Mouse (Mus musculus) testis, postnatal 10 days (tissue): ENCODE data around the gene Scrn3.

Experiments used
- DNase-seq: peaks from one replicate; pipeline ENCODE4 v3.0.0; 2021; ENCODE audit warnings: low spot score

Scrn3 gene

DNA sequence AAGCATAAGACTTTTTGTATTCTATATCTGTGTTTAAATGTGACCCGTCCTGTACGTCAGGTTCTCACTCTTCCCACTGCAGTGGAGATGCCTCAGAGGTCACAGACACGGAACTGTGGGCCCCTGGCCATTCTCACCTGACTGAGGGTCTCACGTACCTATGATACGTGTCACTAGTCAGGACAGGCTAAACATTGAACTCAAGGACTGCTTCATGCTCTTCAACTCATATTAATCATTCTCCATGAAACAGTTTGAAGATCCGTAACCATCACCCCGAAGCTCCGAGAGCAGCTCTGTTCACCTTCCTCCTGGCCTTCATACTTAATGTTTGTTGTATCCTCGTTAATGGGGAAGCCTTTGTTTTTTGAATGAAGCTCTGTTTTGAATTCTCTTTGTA, 5.0 kb downstream of the Scrn3 start:
- DNase-seq = no peak

DNA sequence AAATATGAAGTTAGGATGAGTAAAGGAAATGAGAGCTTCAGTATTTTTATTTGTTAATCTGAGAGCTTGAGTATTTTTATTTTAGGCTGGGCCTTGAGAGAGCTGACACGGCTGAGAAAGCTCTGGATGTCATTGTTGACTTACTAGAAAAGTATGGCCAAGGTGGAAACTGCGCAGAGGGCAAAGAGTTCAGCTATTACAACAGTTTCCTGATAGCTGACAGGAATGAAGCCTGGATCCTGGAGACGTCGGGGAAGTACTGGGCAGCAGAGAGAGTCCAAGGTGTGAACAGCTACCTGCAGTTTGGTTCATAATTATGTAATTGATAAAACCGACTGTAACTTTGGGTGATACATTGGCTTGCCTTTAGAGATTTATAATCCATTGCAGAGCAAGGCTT, 6.8 kb downstream of the Scrn3 start:
- DNase-seq = no peak

DNA sequence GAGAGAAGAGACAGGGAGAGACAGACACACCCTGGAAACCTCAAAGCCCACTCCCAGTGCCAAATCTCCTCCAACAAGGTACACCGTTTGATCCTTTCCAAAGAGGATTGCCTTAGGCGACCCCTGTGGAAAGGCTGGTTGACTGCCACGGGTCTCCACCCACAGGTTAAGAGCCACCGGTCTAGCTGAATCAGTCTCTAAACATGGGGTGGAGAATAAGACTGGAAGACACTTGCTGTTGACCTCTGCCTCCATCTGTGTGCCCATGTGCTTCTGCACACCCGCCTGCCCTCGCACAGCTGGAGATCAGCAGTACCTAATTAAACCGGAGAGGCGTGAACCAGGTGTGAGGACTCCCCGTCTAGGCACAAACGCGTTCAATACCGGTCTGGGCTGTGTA, 10.6 kb downstream of the Scrn3 start:
- no peak for DNase-seq

DNA sequence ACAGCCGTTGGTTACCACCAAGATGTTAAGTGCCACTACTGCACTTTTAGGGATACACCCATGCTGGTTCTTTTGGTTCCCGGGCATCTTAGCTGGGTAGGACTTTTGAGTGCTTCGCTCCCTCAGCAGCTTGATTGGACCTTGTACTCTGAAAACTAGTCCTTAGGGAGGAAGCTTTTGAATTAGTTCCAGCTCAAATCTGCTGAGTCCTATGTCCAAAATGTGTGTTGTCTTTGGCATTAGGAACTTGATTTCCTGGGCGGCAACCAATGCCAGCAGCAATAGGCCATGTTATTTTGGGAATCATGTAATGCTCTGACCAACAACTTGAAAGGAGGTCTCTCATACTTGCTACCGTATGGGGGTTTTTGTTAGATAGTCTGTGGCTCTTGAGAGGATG, 13.5 kb downstream of the Scrn3 start:
- no peak for DNase-seq

DNA sequence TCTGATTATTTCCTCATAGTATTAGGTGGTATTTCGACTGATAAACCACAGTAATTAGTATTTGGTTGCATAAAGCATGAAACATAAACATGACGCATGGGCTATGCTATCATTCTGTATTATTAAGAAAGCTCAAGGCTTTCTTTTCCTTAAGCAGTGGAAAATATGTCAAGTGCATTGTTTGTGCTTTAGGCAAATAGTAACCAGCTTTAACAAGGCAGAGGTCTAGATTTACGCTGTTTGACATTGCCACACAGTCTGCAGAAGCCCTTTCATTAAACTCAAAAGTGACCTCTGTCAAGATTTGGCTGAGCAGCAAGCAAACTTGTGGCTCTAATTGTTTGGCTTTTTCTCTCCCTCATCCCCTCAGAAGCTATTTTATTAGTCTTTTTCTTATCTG, 23.5 kb downstream of the Scrn3 start:
- no peak for DNase-seq

DNA sequence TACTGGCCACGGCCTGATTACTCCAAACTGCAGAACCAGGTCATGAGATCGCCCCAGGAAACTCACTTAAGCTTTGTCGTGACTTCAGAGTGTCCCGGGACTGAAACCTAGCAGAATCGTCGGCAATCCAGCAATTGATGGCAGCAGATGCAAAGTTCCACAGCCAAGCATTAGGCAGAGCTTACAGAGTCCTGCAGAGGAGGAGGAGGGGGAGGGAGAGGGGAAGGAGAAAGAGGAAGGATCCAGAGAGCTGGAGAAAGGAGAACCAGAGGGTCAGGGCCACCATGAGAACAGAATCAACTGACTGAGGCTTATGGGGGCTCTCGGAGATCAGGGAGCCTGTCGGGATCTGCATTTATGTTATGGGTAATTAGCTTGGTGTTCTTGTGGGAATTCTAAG, 26.0 kb downstream of the Scrn3 start:
- DNase-seq = no peak

DNA sequence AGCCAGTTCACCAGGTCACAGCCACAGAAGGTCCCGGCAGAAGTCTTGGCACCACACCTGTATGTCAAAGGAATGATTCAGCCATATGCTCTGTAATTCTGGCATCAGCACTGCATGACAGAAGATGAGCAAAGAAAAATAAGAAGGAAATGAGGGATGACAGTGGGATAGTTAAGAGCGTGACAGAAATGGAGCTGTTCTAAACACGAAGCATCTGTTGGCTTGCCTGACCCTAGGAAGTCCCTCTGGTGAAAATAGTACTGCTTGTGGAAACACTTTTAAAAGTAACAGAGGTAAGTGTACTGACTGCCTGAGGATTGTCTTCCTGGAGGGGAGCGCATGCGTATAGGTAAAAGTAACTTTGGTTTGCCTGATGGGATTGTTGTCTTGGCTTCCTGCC, 31.3 kb downstream of the Scrn3 start:
- DNase-seq = no peak

DNA sequence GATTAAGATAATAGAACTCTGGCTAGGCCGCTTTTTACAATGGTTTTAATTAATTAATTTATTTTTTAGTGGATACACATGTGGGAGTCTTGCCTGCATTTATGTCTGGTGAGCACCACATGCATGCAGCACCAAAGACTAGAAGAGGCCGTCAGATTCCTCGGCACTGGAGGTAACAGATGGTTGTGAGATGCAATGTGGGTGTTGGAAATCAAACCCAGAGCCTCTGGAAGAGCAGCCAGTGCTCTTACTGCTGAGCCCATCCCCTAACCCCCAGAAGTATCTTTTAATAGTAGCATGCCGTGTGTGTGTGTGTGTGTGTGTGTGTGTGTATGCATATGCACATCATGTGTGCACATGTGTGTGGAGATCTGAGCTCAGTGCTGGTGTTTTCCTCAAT, 32.8 kb downstream of the Scrn3 start:
- no peak for DNase-seq

DNA sequence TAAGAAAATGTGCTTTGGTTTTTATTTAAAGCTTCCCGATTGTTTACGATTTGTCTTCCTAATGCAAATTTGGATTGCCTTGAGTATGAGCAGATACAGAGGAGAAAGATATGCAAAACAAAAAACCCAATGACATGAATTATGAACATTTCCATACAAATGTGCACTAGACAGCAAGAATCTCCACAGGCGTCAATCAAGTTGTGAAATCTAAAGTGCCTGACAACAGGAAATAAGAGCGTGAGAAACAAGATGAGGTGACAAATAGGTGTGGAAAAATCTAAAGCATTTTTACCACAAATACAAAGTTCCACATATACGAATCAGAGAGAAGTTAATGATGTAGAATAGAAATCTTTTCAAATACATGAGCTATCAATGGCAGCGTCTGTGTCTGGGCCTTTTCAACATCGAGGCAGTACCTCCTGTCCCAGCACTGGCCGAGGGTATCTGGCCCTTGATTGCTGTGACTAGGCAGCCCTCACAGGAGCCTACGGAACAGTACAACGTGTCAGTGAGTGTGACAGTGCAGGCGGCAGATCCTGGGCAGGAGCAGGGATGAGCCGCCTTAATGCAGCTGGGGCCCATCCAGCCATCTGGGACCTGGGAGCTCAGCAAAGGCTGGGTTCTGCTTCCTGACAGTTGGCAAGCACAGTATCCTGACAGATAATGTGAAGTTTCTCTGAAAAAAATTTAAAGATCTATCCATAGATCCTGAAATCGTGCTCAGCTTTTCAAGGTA, 34.1 kb downstream of the Scrn3 start:
- DNase-seq = no peak

DNA sequence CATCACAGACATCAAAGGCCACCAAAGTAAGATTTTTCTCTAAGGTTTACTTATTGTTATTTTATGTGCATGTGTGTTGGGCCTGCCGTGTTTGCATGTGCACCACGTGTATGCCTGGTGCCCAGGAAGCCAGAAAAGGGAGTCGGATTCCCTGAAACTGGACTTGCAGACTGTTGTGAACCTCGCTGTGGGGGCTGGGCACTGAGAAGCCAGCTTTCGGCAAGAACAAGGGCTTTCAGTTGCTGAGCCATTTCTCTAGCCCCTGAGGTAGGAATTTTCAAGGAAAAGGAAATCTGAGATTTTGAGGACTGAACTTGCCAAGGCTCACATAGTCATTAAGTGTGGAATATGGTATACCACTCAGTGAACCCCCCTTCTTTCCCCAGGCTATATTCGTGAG, 34.7 kb downstream of the Scrn3 start:
- no peak for DNase-seq

DNA sequence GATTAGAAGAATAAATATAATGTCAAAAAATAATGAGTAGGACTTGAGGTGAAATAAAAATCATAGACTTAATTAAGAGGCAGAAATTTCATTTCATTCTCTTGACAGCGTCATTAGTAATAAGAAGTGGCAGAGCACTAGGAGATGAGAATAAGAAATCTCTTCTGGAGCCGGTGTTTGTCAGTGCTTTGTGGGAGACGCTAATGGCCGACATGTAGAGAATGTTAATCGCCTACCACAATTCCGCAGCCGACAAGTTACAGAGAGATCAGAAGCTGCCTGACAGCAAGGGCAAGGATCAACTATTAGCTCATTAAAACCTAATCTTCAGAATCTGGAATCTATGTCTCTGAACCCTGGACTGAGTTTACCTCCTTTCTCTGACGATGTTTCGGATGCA, 35.4 kb downstream of the Scrn3 start:
- DNase-seq = no peak

DNA sequence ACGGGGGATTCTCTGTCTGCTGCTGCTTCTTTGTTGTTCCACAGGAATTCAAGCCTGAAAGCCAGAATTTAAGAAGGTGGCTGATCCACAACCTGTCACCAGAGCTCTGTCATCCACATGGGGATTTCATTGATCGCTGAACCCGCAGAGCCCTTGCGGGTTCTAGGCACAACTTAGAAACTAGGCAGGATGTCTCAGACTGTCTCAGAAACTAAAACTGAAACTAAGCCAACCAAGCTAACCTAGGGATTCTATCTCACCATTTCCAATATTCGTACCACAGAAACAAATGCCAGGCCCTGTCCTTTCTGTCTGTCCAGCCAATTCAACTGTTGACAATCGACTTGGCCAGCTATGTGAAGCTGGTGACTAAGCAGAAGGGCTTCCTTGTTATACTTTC, 35.8 kb downstream of the Scrn3 start:
- DNase-seq = no peak

DNA sequence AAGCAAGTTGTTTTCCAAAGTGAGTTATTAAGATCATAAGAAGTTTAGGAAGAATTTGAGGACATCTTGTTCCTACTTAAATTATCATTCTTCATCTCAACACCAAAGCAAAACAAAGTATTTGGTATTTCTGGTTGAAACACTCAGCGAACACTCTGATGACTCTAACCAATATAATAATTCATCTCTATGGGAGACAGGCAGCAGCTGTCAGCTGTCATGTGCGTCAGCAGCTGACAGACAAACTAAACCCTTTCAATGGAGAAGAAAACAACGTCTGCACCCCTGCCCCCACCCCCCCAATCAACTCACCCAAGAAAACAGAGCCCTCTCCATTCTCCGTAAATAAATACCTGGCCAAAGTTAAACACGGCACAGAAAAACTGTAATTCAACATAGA, 39.1 kb downstream of the Scrn3 start:
- no peak for DNase-seq

DNA sequence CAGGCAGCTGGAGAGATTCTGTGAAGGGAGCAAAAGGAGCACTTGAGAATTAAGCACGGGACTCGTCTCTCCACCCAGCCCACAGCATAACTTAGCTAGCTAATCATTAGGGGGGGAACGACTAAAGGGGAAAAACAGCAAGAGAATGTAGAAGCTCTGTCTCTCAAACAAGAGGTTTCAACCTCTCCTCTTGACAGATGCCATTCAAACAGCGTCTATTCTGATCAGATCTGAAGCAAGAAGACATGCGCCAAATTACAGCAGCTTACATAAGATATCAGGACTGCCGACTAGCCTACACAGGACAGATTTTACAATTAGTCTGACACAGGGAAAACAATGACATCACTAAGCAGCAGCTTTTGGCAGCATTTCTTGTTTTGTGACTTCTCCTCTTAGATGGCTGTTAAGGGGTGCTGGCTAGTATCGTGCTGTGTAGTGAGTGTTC, 39.5 kb downstream of the Scrn3 start:
- no peak for DNase-seq

DNA sequence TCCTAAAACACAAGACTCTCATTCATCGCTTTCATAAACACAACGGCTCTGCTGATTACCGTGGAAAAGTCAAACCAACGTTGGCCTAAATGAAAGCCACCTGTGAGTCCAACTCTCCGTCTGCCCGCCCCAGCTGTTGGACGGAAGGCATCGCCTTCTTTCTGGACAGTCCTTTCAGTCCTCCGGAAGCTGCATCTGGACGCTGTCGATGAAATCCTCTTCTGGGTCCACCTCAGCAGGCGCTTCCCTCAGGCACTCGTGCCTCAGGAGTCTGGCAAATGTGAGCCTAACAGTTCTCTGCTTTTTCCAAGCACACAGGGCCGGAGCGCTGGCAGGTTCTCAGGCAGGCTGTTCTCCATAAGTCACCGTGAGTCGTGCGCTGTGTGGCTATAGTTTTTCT, 44.6 kb downstream of the Scrn3 start:
- no peak for DNase-seq

DNA sequence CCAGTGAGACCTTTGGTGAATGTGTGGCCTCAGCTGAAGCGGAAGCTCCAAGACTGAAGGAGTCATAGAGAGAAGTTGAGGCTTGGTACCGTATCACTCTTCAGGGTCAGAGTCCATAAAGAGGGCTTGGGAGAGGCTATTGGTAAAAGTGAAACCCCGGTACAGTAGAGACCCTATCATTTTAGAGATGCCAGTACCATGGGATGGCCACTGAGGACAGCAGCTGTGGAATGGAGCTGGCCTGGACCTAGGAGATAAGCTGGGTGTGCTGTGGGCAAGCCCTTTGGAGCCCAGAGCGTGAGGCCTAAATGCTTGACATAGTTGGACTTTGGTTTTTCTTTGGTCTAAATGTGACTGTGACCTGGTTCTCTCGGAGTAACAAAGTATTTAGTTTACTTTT, 47.5 kb downstream of the Scrn3 start:
- DNase-seq = no peak

DNA sequence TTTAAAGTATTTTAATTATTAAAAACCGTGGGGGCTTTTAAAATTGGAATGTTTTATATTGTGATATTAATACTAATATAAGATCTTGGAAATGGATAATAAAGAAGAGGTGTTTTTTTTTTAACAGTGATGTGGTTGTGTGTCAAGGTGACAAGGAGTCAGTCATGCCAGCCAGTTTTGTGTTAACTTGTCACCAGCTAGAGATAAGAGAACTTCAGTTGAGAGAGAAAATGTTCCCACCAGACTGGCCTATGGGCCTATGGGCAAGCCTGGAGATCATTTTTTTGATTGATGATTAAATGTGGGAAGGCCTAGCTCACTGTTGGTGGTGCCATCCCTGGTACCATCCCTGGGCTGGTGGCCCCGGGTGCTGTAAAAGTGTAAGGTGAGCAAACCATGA, 48.1 kb downstream of the Scrn3 start:
- DNase-seq = no peak

DNA sequence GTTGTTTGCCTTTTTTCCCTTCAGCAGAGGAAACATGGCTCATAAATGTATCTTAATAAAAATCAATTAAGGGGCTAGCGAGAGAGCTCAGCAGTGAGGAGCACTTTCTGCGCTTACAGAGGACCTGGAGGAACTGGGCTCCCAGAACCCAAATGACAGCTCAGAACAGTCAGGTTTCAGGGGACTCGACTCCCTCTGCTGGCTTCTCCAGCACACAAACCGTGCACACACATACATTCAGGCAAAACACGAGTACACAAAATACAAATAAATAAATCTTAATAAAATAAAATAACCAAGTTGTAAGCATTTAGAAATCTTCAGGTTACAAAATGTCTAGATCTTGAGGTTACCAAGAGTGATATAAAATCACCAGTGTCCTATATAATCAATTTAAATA, 51.0 kb downstream of the Scrn3 start:
- no peak for DNase-seq

DNA sequence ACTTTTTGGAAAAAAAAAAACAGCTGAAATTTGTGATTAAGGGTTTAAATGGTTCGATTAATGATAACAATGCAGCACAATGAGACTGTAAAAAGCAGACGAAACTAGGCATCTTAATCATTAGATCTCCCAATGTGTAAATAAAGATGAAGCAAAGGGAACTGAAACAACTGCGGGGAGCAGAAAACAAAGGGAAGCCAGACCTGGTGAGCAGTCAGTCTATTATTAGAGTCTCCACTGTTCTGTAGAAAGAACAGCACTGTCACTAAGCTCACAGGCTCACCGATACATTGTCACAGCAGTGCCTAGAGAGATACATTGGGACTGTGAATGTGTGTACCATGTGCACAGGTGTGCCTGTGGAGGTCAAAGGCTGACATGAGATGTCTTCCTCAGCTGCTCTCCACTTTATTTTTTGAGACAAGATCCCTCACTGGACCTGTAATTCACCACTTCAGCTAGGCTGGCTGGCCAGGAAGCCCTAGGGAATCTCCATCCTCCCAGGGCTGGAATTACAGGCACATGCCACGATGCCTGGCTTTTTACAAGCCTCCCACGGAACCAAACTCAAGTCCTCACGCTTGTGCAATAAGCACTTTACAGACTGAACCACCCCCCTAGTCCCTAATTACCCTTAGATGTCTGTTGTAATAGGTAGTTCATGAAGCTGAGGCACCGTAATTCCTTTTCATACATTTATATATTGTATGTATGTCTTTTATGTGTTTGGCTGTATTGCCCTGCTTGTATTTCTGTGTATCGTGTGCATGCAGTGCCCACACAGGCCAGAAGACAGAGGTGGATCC, 59.3 kb downstream of the Scrn3 start:
- no peak for DNase-seq

DNA sequence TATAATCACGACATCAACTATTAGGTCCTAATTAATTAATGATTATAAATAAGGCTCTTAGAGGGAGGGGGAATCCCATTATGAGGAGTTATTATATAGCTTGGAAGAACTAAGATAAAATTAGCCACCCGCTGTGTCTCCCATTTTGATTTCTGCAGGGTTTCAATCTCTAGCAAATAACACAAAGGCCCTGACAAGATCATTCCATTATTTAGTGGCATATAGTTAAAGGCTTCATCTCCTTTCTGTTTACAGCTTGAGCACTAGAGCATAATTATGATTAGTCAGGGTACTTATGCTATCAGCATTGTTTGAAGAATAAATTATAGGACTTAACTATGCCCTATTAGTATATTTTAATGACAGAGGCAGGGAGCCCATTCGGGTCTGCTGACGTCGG, 65.9 kb downstream of the Scrn3 start:
- no peak for DNase-seq

DNA sequence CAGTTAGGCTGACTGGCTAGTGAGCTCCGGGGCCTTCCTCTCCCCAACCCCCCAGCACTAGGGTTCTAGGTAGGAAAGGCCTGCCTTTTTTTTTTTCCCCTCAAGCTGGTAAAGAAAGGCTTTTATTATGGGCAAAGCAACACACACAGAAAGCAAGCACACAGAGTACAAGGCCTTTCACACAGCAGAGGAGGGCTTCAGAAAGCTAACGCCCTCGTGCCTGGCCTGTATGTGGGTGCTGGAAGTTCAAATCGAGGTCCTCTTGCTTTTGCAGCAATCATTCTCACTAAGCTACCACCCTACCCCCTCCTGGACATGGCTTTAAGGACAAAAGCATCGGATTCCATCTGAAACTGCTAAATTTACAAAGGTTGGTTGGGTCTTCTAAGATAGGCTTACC, 67.3 kb downstream of the Scrn3 start:
- DNase-seq = no peak

DNA sequence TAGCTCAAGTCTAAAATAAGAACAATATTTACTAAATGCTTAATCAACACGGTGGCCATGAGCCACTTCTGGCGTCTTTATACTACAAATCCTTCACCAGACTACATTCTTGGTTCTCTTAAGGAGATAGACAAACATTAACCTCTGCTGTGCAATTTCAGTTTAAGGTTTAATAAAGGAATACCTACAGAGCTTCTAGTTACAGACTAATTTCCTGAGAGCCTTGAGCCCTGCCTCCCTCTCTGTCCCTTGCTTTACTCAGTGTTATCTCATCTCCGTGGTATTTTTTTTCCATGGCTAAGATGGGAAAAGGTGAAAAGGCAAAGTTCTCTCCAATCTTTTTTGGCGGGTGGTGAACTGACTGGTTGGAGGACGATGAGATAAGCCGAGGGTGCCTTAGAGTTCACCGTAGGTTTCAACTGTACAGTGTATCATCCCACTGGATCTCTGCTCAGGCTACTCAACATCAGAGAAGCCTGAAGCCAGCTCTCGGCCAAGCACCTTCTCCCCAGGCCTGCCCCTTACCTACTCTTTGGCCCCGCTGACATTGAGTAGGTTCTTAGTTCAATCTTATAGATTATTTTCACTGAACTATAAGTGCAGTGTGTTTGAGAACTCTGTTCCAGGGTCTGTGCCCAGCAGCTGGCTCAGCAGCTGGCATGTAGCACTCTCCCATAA, 68.0 kb downstream of the Scrn3 start:
- no peak for DNase-seq

DNA sequence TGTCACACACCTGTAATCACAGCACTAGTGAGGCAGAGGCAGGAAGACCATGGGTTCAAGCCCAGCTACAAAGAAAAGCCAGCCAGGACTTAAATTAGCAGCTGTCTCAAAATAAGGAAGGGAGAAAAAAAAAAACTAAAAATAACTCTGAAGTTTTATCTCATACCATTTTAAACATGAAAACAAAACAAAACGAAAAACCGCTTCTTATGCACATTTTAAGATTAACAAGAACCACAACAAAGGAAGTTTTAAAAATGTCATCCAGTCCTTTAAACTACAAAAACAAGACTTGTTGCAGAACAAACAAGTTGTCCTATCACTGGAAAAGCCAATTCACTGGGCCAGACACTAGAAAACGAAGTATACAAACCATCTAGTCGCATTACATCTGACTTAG, 72.8 kb downstream of the Scrn3 start:
- no peak for DNase-seq
